Mouse (Mus musculus) spleen, postnatal 0 days (tissue): ENCODE measurements around the gene Gm3099. TPM values are rescaled to one million over a fixed set of nuclear protein-coding genes. Genes with fewer than 3 reads are reported as not detected.

Experiments
- polyA plus RNA-seq: library from polyadenylated mRNA; unstranded; fragments of >200 nt; fragmentation: Nextera tagmentation; extraction: Ambion mirVana; gene quantifications from 2 replicates; pipeline ENCODE4 v1.2.1, GENCODE M21; 2015

Gene Gm3099
- polyA plus RNA-seq, result not detected in 2 replicates

GRCm38 (mm10) chr14:3998094-3998493 lies at the start of gene Gm3099:
Gene Gm3099 (plus strand): TSS chr14:3998394.

DNA sequence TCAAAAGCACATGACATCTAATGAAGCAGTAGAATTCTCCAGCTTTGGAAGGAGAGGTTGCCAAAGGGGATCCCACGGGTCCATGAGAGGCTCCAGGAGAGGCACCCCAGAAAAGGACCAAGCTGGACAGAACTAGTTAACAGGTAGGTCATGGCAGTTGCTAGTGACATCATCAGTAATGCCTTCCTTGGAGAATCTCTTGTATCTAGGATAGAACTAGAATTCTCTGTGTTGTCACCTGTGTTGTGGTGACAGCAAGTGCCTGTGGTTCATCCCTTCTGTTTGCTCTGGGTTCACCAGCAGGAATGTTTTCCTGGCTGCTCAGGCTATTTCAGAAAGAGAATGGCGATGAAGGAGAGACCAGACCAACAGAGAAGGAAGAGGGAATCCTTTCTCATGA lies 34.9 kb upstream of the Gm3099 start, which contains the start of gene Gm3095:
Gm3095 (plus strand) TSS at position 301 of the 400 bp plus-strand sequence.

GRCm38 (mm10) chr14:4023641-4024040 lies 25.4 kb downstream of the Gm3099 start, which contains the start of gene Gm5796:
Gene Gm5796 (plus strand): TSS chr14:4023941.

Other genes with a start within 250 kb of the Gm3099 start
- gene Gm3002, start 188.3 kb upstream of the Gm3099 start, polyA plus RNA-seq, result not detected in 2 replicates
- 0.16 TPM in 1 of 2 replicates, not detected in the other for gene Gm3033, start 152.1 kb upstream of the Gm3099 start, polyA plus RNA-seq
- gene Gm2916, start 114.2 kb upstream of the Gm3099 start, polyA plus RNA-seq, result 0.07 TPM in 1 of 2 replicates, not detected in the other
- gene Gm3029, start 66.6 kb upstream of the Gm3099 start, polyA plus RNA-seq, result 0.25 TPM in 1 of 2 replicates, not detected in the other
- not detected in 2 replicates for gene Gm3095, start 34.8 kb upstream of the Gm3099 start, polyA plus RNA-seq
- gene Gm5796, start 25.5 kb downstream of the Gm3099 start, polyA plus RNA-seq, result not detected in 2 replicates
- gene Gm3115, start 85.7 kb downstream of the Gm3099 start, polyA plus RNA-seq, result 0.10 TPM in 1 of 2 replicates, not detected in the other
- gene Gm8108, start 112.1 kb downstream of the Gm3099 start, polyA plus RNA-seq, result 0.11 TPM in 1 of 2 replicates, not detected in the other
- gene Gm3127, start 166.6 kb downstream of the Gm3099 start, polyA plus RNA-seq, result not detected in 2 replicates
- 0.12 TPM in 1 of 2 replicates, not detected in the other for gene Gm2974, start 184.2 kb downstream of the Gm3099 start, polyA plus RNA-seq